ENCODE assay signal across 9 mouse cellular contexts in the genomic region with DNA sequence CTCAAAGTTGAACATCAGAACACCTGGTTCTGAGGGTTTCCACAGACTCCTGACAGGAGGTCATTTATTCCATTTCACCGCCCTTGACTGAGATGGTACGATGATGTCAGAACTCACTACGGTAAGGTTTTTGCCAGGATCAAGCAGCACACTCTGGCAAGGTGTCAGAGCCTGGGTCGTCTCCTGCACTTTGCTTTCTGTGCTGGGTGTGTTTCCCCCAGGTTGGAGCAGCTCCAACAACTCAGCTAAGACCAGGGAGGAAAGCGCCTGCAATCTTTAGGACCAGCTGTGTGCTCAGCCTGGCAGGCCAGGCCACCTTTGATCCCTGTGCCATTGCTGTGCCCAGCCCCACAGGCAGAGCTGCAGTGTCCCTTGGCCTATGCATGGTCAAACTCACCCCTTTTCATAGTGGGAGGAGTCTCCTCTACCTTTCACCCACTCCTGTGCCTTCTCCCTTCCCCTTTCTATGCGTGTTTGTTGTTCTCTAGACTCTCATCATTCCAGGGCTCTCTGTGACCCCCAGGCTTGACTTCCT.
DNase-seq lines count a peak whose midpoint lies in the region; ATAC-seq and TF ChIP-seq lines count a peak whose summit lies in the region.
"Had no signal": no experiment of that assay in that cellular context is flagged by ENCODE, and none has a peak within 500 bp of the region (broad histone marks: within the 10 kb centered on the region; RNA-seq: fewer than 3 reads in every experiment).

No protein-coding gene starts in this region.

- DNase-seq in adrenal gland, postnatal 14 days: peak; percentile 26
- DNase-seq in adrenal gland, adult 8-10 months: no peak
- DNase-seq in limb, embryonic 14.5 days (ENCODE audit: low spot score): peak; percentile 28
- DNase-seq in limb, embryonic 10.5 days (ENCODE audit: low spot score): no peak
- DNase-seq in yolk sac, embryonic 10.5 days (ENCODE audit: low spot score): no peak

- H3K4me1 ChIP-seq in limb, embryonic 14.5 days (ENCODE audit: control insufficient read depth, insufficient read depth, low read length): peaks cover 4% of the 10 kb centered on the region; the same call in 1 of the 2 replicates
- peaks cover 19% of the 10 kb centered on the region for H3K4me1 ChIP-seq in limb, embryonic 10.5 days
- peaks cover 10% of the 10 kb centered on the region for H3K4me1 ChIP-seq in intestine, embryonic 16.5 days (ENCODE audit: control insufficient read depth, insufficient read depth, low read length)
- H3K4me1 ChIP-seq in midbrain, embryonic 16.5 days (ENCODE audit: control insufficient read depth, insufficient read depth, low read length): peaks cover 17% of the 10 kb centered on the region; the same call in 1 of the 2 replicates

- WGBS in limb, embryonic 14.5 days: 70% methylated on average over 6 of the region's 6 CpGs
- WGBS in limb, embryonic 10.5 days: 84% methylated on average over 6 of the region's 6 CpGs
- 58% methylated on average over 6 of the region's 6 CpGs for WGBS in intestine, embryonic 16.5 days
- WGBS in midbrain, embryonic 16.5 days: 77% methylated on average over 6 of the region's 6 CpGs

- no peak overlapping the region for H3K27ac ChIP-seq in limb, embryonic 14.5 days (replicated peaks; ENCODE audit: low read depth, low read length)
- H3K27ac ChIP-seq in limb, embryonic 10.5 days: no peak overlapping the region
- peak overlapping the region; percentile 16; the same call in 1 of the 2 replicates for H3K27ac ChIP-seq in intestine, embryonic 16.5 days (ENCODE audit: low read length)
- H3K27ac ChIP-seq in midbrain, embryonic 16.5 days (ENCODE audit: low read length): no peak overlapping the region
- H3K27ac ChIP-seq: neural tube, embryonic 13.5 days had no signal

- no peak for ATAC-seq in limb, embryonic 14.5 days (ENCODE audit: low FRiP score, low read depth)
- ATAC-seq in intestine, embryonic 16.5 days: peak; percentile 81
- peak; percentile 51 for ATAC-seq in megakaryocyte progenitor cell, adult 5-6 weeks (replicated peaks; ENCODE audit: poor library complexity)
- no peak for ATAC-seq in midbrain, embryonic 16.5 days

- no peaks in the 10 kb centered on the region for H3K9me3 ChIP-seq in limb, embryonic 14.5 days (ENCODE audit: control insufficient read depth, low read length)
- H3K9me3 ChIP-seq in limb, embryonic 10.5 days (replicated peaks): no peaks in the 10 kb centered on the region
- no peaks in the 10 kb centered on the region for H3K9me3 ChIP-seq in intestine, embryonic 16.5 days (ENCODE audit: control insufficient read depth, low read length)
- H3K9me3 ChIP-seq in midbrain, embryonic 16.5 days (replicated peaks; ENCODE audit: control insufficient read depth, low read length, poor library complexity, severe bottlenecking): no peaks in the 10 kb centered on the region
- H3K9me3 ChIP-seq: neural tube, embryonic 13.5 days had no signal

- H3K36me3 ChIP-seq in limb, embryonic 14.5 days (ENCODE audit: control insufficient read depth, insufficient read depth, low read length): no peaks in the 10 kb centered on the region
- no peaks in the 10 kb centered on the region for H3K36me3 ChIP-seq in limb, embryonic 10.5 days
- no peaks in the 10 kb centered on the region for H3K36me3 ChIP-seq in intestine, embryonic 16.5 days (ENCODE audit: control insufficient read depth, insufficient read depth, low read length)
- no peaks in the 10 kb centered on the region for H3K36me3 ChIP-seq in midbrain, embryonic 16.5 days (ENCODE audit: control insufficient read depth, insufficient read depth, low read length)
- H3K36me3 ChIP-seq: neural tube, embryonic 13.5 days had no signal

- no peak overlapping the region for H3K4me2 ChIP-seq in limb, embryonic 14.5 days (replicated peaks; ENCODE audit: low read depth, low read length, severe bottlenecking)
- H3K4me2 ChIP-seq in intestine, embryonic 16.5 days (ENCODE audit: low read depth, low read length): no peak overlapping the region
- H3K4me2 ChIP-seq in midbrain, embryonic 16.5 days (ENCODE audit: low read length): no peak overlapping the region
- H3K4me2 ChIP-seq: neural tube, embryonic 13.5 days had no signal

- TF ChIP-seq POLR2A in limb, embryonic 14.5 days (IDR thresholded peaks at IDR 0.05; ENCODE audit: borderline replicate concordance, extremely low read depth, insufficient read depth, insufficient read length): no peak

- no peak overlapping the region for H3K4me3 ChIP-seq in limb, embryonic 14.5 days (replicated peaks; ENCODE audit: low read length)
- no peak overlapping the region for H3K4me3 ChIP-seq in limb, embryonic 10.5 days
- no peak overlapping the region for H3K4me3 ChIP-seq in intestine, embryonic 16.5 days (ENCODE audit: low read length)
- H3K4me3 ChIP-seq in midbrain, embryonic 16.5 days (ENCODE audit: low read depth, low read length): no peak overlapping the region
- H3K4me3 ChIP-seq: neural tube, embryonic 13.5 days had no signal

- H3K27me3 ChIP-seq in limb, embryonic 14.5 days (ENCODE audit: control insufficient read depth, insufficient read depth, low read length): no peaks in the 10 kb centered on the region
- no peaks in the 10 kb centered on the region for H3K27me3 ChIP-seq in limb, embryonic 10.5 days (ENCODE audit: low read depth, poor library complexity, severe bottlenecking)
- no peaks in the 10 kb centered on the region for H3K27me3 ChIP-seq in intestine, embryonic 16.5 days (replicated peaks; ENCODE audit: control insufficient read depth, insufficient read depth, low read length)
- H3K27me3 ChIP-seq in midbrain, embryonic 16.5 days (ENCODE audit: control insufficient read depth, insufficient read depth, low read depth, low read length): no peaks in the 10 kb centered on the region
- H3K27me3 ChIP-seq: neural tube, embryonic 13.5 days had no signal

- no peak overlapping the region for H3K9ac ChIP-seq in limb, embryonic 14.5 days (ENCODE audit: low read depth, low read length, severe bottlenecking)
- H3K9ac ChIP-seq in intestine, embryonic 16.5 days (ENCODE audit: low read depth, low read length): no peak overlapping the region
- H3K9ac ChIP-seq in midbrain, embryonic 16.5 days (ENCODE audit: low read depth, low read length): no peak overlapping the region
- H3K9ac ChIP-seq: neural tube, embryonic 13.5 days had no signal

Comparison
In these comparisons a context has a peak if more than half of its experiments do, and no peak if none do; other contexts are left out.
1. DNase-seq: peak in adrenal gland, postnatal 14 days (single experiment) and limb, embryonic 14.5 days (single experiment); none in adrenal gland, adult 8-10 months (single experiment), limb, embryonic 10.5 days (single experiment) and yolk sac, embryonic 10.5 days (single experiment).
2. ATAC-seq: peak in intestine, embryonic 16.5 days (single experiment) and megakaryocyte progenitor cell, adult 5-6 weeks (single experiment); none in limb, embryonic 14.5 days (single experiment) and midbrain, embryonic 16.5 days (single experiment).